Mouse (Mus musculus): ENCODE data around the gene Bak1. TPM values are rescaled to one million over a fixed set of nuclear protein-coding genes. Genes with fewer than 3 reads are reported as not detected.
A peak's percentile ranks its signal among the peaks of the same experiment; 100 is the strongest.

Bak1 gene
- polyA plus RNA-seq, 1 experiment from 2014 or later = 4.0 TPM

DNA sequence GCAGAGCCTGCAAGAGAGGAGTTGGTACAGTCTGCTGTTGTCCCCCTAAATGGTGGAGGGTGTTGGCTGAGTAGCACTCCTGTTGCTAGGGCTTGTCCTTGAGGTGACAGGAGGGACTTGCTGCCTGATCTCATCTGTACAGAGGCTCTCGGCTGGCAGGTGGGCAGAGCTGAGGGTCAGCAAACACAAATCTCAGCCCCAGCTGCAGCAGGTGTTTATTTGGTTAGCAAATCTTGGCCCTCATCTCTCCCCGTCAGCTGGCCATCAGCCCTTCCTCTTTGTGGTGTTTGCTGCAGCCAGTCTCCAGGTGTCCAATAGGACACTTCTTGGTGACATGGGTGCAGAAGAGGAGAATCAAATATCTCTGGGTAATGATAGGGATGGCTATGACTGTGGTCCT lies 35.4 kb upstream of the Bak1 start:
- no peaks in the 10 kb centered on the region for H3K27me3 ChIP-seq (replicated peaks; ENCODE audit: insufficient read depth, low read length)
- no peaks in the 10 kb centered on the region for H3K4me1 ChIP-seq (ENCODE audit: insufficient read depth, low read depth, low read length)
- WGBS = 44% methylated on average over 2 of the region's 2 CpGs
- no peak for TF ChIP-seq EP300 (IDR thresholded peaks at IDR 0.05)
- TF ChIP-seq CTCF (IDR thresholded peaks at IDR 0.05) = no peak
- no peaks in the 10 kb centered on the region for H3K9me3 ChIP-seq (ENCODE audit: low read length)
- ATAC-seq = no peak
- no peak overlapping the region for H3K9ac ChIP-seq (replicated peaks; ENCODE audit: low read depth)
- DNase-seq (ENCODE audit: low spot score) = no peak
- no peak overlapping the region for H3K4me3 ChIP-seq (ENCODE audit: low read depth, low read length)
- no peaks in the 10 kb centered on the region for H3K36me3 ChIP-seq (ENCODE audit: insufficient read depth, low read length)
- H3K27ac ChIP-seq (ENCODE audit: low read length) = no peak overlapping the region
- no peak overlapping the region for H3K4me2 ChIP-seq (replicated peaks; ENCODE audit: low read depth, low read length)

DNA sequence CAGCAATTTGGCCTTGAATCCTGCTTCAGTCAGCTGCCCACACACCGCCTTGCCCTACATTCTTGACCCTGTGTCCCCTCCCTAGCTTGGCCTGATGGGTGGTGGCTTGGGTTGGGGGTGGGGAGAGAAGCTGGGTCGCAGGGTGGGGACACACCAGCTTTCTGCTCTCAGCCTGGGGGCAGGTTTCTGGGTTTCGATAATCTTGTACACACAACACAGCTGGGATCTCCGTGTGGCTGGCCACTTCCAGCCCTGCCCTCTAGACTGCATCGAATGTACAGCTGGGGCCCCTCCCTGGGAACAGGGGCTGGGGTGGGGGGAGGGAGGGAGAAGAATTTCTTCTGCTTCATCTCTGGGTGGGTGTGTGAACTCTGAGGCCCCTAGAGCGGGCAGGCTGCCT lies 34.9 kb upstream of the Bak1 start:
- H3K27ac ChIP-seq (ENCODE audit: low read length) = no peak overlapping the region

DNA sequence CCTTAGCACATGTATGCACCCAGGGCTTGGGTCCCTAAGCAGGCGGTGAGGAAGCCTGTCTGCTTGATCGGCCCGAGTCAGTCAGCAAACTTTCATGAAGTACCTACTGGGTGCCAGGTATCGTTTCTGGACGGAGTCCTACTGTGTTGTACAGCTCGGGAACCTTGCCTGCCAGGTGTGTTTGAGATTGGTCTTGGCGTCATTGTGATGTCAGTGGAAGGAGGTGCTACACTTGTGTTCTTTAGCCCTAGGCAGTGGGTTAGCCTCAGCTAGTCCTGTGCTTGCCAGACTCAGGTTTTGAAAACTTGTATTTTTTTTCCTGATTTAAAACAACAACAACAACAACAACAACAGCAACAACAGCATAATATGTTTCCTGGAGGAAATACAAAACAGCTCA lies 33.9 kb upstream of the Bak1 start:
- no peak for DNase-seq (ENCODE audit: low spot score)
- no peak for TF ChIP-seq EP300 (IDR thresholded peaks at IDR 0.05)
- TF ChIP-seq CTCF (IDR thresholded peaks at IDR 0.05) = no peak
- WGBS = 89% methylated on average over 7 of the region's 7 CpGs
- no peak overlapping the region for H3K4me3 ChIP-seq (ENCODE audit: low read depth, low read length)
- no peaks in the 10 kb centered on the region for H3K9me3 ChIP-seq (ENCODE audit: low read length)
- ATAC-seq = no peak
- H3K27me3 ChIP-seq (replicated peaks; ENCODE audit: insufficient read depth, low read length) = no peaks in the 10 kb centered on the region
- H3K4me2 ChIP-seq (replicated peaks; ENCODE audit: low read depth, low read length) = no peak overlapping the region
- no peaks in the 10 kb centered on the region for H3K36me3 ChIP-seq (ENCODE audit: insufficient read depth, low read length)
- peaks cover 3% of the 10 kb centered on the region; the same call in 1 of the 2 replicates for H3K4me1 ChIP-seq (ENCODE audit: insufficient read depth, low read depth, low read length)
- no peak overlapping the region for H3K9ac ChIP-seq (replicated peaks; ENCODE audit: low read depth)
- no peak overlapping the region for H3K27ac ChIP-seq (ENCODE audit: low read length)

More for the DNA sequence above, 34.9 kb upstream of the Bak1 start:
- no peak for DNase-seq (ENCODE audit: low spot score)
- TF ChIP-seq CTCF (IDR thresholded peaks at IDR 0.05) (no peak), EP300 (IDR thresholded peaks at IDR 0.05) (no peak)
- 26% methylated on average over 6 of the region's 6 CpGs for WGBS
- peak; percentile 56 for ATAC-seq
- Histone ChIP-seq H3K27me3 (replicated peaks; ENCODE audit: insufficient read depth, low read length) (no peaks in the 10 kb centered on the region), H3K36me3 (ENCODE audit: insufficient read depth, low read length) (no peaks in the 10 kb centered on the region), H3K9ac (replicated peaks; ENCODE audit: low read depth) (no peak overlapping the region), H3K4me1 (ENCODE audit: insufficient read depth, low read depth, low read length) (no peaks in the 10 kb centered on the region), H3K9me3 (ENCODE audit: low read length) (no peaks in the 10 kb centered on the region), H3K4me2 (replicated peaks; ENCODE audit: low read depth, low read length) (no peak overlapping the region), H3K4me3 (ENCODE audit: low read depth, low read length) (no peak overlapping the region)

GRCm38 (mm10) chr17:27061727-27062126 lies 32.9 kb upstream of the Bak1 start:
- TF ChIP-seq CTCF (IDR thresholded peaks at IDR 0.05) (no peak; the same call in 1 of the 2 replicates), EP300 (IDR thresholded peaks at IDR 0.05) (no peak)

DNA sequence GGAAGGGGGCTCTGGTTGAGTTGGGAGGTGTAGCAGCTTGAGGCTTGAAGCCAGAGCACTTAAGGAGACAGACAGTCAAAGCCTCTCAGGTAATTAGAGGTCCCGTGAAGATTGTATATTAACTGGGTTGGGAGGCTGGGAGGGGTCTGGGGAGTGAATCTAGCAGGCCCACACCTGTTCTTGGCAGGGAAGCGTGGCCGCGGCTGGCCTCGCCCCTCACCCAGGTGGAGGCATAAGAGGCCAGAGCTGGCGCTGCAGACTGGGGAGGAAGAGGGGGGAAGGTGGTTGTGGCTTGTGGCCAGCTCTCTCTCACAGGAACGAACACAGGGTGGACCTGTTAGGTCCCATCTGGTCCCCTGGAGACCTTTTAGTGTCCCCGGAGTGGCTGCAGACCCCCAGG lies 31.9 kb upstream of the Bak1 start:
- H3K36me3 ChIP-seq (ENCODE audit: insufficient read depth, low read length) = no peaks in the 10 kb centered on the region
- H3K4me2 ChIP-seq (replicated peaks; ENCODE audit: low read depth, low read length) = no peak overlapping the region
- no peak overlapping the region for H3K4me3 ChIP-seq (ENCODE audit: low read depth, low read length)
- H3K4me1 ChIP-seq (ENCODE audit: insufficient read depth, low read depth, low read length) = peaks cover 5% of the 10 kb centered on the region; the same call in 1 of the 2 replicates
- DNase-seq (ENCODE audit: low spot score) (no peak), ATAC-seq (no peak)
- H3K9me3 ChIP-seq (ENCODE audit: low read length) = no peaks in the 10 kb centered on the region
- no peaks in the 10 kb centered on the region for H3K27me3 ChIP-seq (replicated peaks; ENCODE audit: insufficient read depth, low read length)
- 49% methylated on average over 8 of the region's 8 CpGs for WGBS
- H3K27ac ChIP-seq (ENCODE audit: low read length) = no peak overlapping the region
- TF ChIP-seq CTCF (IDR thresholded peaks at IDR 0.05) (no peak), EP300 (IDR thresholded peaks at IDR 0.05) (no peak)
- H3K9ac ChIP-seq (replicated peaks; ENCODE audit: low read depth) = no peak overlapping the region

More at GRCm38 (mm10) chr17:27061727-27062126, 32.9 kb upstream of the Bak1 start:
- Histone ChIP-seq H3K27me3 (replicated peaks; ENCODE audit: insufficient read depth, low read length) (no peaks in the 10 kb centered on the region), H3K4me1 (ENCODE audit: insufficient read depth, low read depth, low read length) (peaks cover 3% of the 10 kb centered on the region; the same call in 1 of the 2 replicates), H3K9ac (replicated peaks; ENCODE audit: low read depth) (no peak overlapping the region), H3K36me3 (ENCODE audit: insufficient read depth, low read length) (no peaks in the 10 kb centered on the region), H3K4me2 (replicated peaks; ENCODE audit: low read depth, low read length) (no peak overlapping the region), H3K4me3 (ENCODE audit: low read depth, low read length) (no peak overlapping the region), H3K27ac (ENCODE audit: low read length) (no peak overlapping the region), H3K9me3 (ENCODE audit: low read length) (no peaks in the 10 kb centered on the region)
- WGBS = 92% methylated on average over 3 of the region's 3 CpGs
- ATAC-seq (no peak), DNase-seq (ENCODE audit: low spot score) (no peak)

DNA sequence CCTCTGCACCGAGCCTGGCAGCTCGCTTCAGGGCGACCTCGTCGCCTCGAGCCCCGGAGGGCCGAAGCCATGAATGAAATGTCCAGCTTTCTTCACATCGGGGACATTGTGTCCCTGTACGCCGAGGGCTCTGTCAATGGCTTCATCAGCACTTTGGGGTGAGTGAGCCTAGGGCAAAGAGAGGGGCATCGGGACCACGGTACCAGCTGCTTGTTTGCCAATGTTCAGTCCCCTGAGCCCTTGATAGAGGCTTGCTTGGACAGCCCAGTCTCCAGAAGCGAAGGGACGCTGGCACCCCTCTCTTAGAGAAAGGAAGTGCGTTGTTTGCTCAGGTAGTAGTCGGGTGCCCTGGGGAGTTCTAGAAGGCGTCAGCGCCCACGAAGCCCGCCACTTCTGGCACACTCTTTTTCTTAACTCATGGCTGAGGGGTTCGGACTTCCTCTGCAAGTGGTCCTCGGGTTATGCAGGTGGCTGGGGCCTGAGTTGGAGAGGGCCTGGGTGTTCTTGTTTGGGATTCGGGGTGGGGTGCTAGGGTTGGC lies 28.8 kb upstream of the Bak1 start:
- Histone ChIP-seq H3K4me2 (replicated peaks; ENCODE audit: low read depth, low read length) (peak overlapping the region; percentile 96), H3K4me1 (ENCODE audit: insufficient read depth, low read depth, low read length) (peaks cover 5% of the 10 kb centered on the region; the same call in 1 of the 2 replicates), H3K4me3 (ENCODE audit: low read depth, low read length) (peak overlapping the region; percentile 65), H3K27me3 (replicated peaks; ENCODE audit: insufficient read depth, low read length) (no peaks in the 10 kb centered on the region), H3K9me3 (ENCODE audit: low read length) (no peaks in the 10 kb centered on the region), H3K36me3 (ENCODE audit: insufficient read depth, low read length) (no peaks in the 10 kb centered on the region), H3K27ac (ENCODE audit: low read length) (peak overlapping the region; percentile 94), H3K9ac (replicated peaks; ENCODE audit: low read depth) (peak overlapping the region; percentile 76)
- ATAC-seq (peak; percentile 58), DNase-seq (ENCODE audit: low spot score) (no peak)
- 2% methylated on average over 24 of the region's 24 CpGs for whole genome bisulfite sequencing
- TF ChIP-seq EP300 (IDR thresholded peaks at IDR 0.05) = no peak
- TF ChIP-seq CTCF (IDR thresholded peaks at IDR 0.05) = no peak
